Mouse (Mus musculus) CH12.LX (cell line): ENCODE results near the gene Gipc2. TPM values are rescaled to one million over a fixed set of nuclear protein-coding genes. Genes with fewer than 3 reads are reported as not detected.
"Not testable (repeated sequence)": the region's sequence is repeated elsewhere in the genome, so short reads cannot be mapped to it uniquely, and the experiment has no call there.

Source experiments
- DNase-seq: peaks from one replicate; pipeline ENCODE4 v3.0.0-alpha.2; 2013; ENCODE audit errors: extremely low read depth
- H3K27ac ChIP-seq: 2 replicates; pipeline ENCODE4 v1.5.1; 2012; ENCODE audit warnings: low read depth, mild to moderate bottlenecking, control low read depth, moderate library complexity; ENCODE audit not compliant: insufficient read depth
- H3K27me3 ChIP-seq: replicated peaks from 2 replicates; pipeline ENCODE3; 2012; ENCODE audit warnings: inconsistent platforms
- H3K36me3 ChIP-seq, 2 experiments: replicated peaks in 1 of 2; 2 replicates each; pipeline versions ENCODE3 to v1.6.1; 2012; ENCODE audit warnings: inconsistent platforms in 1 of 2, low read length in 1 of 2, mild to moderate bottlenecking in 1 of 2, mixed read lengths in 1 of 2, moderate library complexity in 1 of 2; ENCODE audit not compliant: control insufficient read depth in 1 of 2, insufficient read depth in 1 of 2
- H3K4me1 ChIP-seq, 2 experiments: 2 replicates each; pipeline ENCODE4 v1.6.1; 2012; ENCODE audit warnings: inconsistent platforms in 1 of 2, moderate library complexity in 1 of 2; ENCODE audit not compliant: insufficient read depth in 2 of 2, control insufficient read depth in 1 of 2
- H3K4me2 ChIP-seq: 2 replicates; pipeline ENCODE4 v1.6.1; 2012; ENCODE audit warnings: low read depth, mild to moderate bottlenecking, control low read depth; ENCODE audit not compliant: poor library complexity, insufficient read depth, severe bottlenecking
- H3K4me3 ChIP-seq, 3 experiments: fragments of 150-350 bp in 1 of 3; sonication (generic) in 1 of 3; replicated peaks in 1 of 3; 2 replicates each; pipeline versions ENCODE3 to v1.5.1; 2011 to 2012; ENCODE audit warnings: low read depth in 2 of 3, low read length in 2 of 3, mild to moderate bottlenecking in 2 of 3, moderate library complexity in 2 of 3, control low read depth in 1 of 3, improper control_type of control experiment in 1 of 3, inconsistent platforms in 1 of 3, mixed read lengths in 1 of 3; ENCODE audit not compliant: poor library complexity in 1 of 3
- H3K79me2 ChIP-seq: replicated peaks from 2 replicates; pipeline ENCODE4 v1.6.1; 2012; ENCODE audit warnings: mild to moderate bottlenecking, moderate library complexity; ENCODE audit not compliant: control insufficient read depth, poor library complexity, insufficient read depth, severe bottlenecking; ENCODE audit errors: extremely low read depth
- H3K9ac ChIP-seq: 2 replicates; pipeline ENCODE4 v1.6.1; 2012; ENCODE audit warnings: low read depth, mild to moderate bottlenecking, control low read depth, moderate library complexity; ENCODE audit not compliant: insufficient read depth
- H3K9me3 ChIP-seq: replicated peaks from 2 replicates; pipeline ENCODE3; 2012; ENCODE audit warnings: low read length, inconsistent platforms, mixed read lengths
- CHD1 ChIP-seq: IDR thresholded peaks from 2 replicates; pipeline ENCODE4 v1.6.1; 2012; ENCODE audit warnings: low read depth, low read length, improper control_type of control experiment, inconsistent platforms
- ELF1 ChIP-seq: IDR thresholded peaks from 2 replicates; pipeline ENCODE4 v1.6.1; 2014; ENCODE audit warnings: low read depth, mild to moderate bottlenecking, inconsistent platforms, low read length, improper control_type of control experiment
- EP300 ChIP-seq: IDR thresholded peaks from 2 replicates; pipeline ENCODE4 v1.6.1; 2011; ENCODE audit warnings: low read length, improper control_type of control experiment
- ETS1 ChIP-seq: conservative IDR thresholded peaks from 2 replicates; pipeline ENCODE4 v1.6.1; 2012; ENCODE audit warnings: low read depth, mild to moderate bottlenecking, inconsistent platforms, low read length, improper control_type of control experiment, moderate library complexity
- GABPA ChIP-seq: IDR thresholded peaks from 2 replicates; pipeline ENCODE4 v1.6.1; 2012; ENCODE audit warnings: low read depth, low read length, improper control_type of control experiment, inconsistent platforms; ENCODE audit not compliant: insufficient replicate concordance
- HCFC1 ChIP-seq: IDR thresholded peaks from 2 replicates; pipeline ENCODE4 v1.6.1; 2012; ENCODE audit warnings: low read depth, mild to moderate bottlenecking, inconsistent platforms, low read length, improper control_type of control experiment
- JUN ChIP-seq: IDR thresholded peaks from 2 replicates; pipeline ENCODE4 v1.6.1; 2011; ENCODE audit warnings: low read depth, mild to moderate bottlenecking, low read length, improper control_type of control experiment, moderate library complexity; ENCODE audit not compliant: insufficient read depth
- MEF2A ChIP-seq: IDR thresholded peaks from 2 replicates; pipeline ENCODE4 v1.6.1; 2014; ENCODE audit warnings: low read depth, mild to moderate bottlenecking, inconsistent platforms, low read length, improper control_type of control experiment, borderline replicate concordance
- NRF1 ChIP-seq: IDR thresholded peaks from 2 replicates; pipeline ENCODE4 v1.6.1; 2014; ENCODE audit warnings: low read depth, mild to moderate bottlenecking, inconsistent platforms, low read length, improper control_type of control experiment, moderate library complexity
- PAX5 ChIP-seq: IDR thresholded peaks from 2 replicates; pipeline ENCODE4 v1.6.1; 2012; ENCODE audit warnings: low read length, inconsistent platforms, mixed read lengths
- RCOR1 ChIP-seq: conservative IDR thresholded peaks from 2 replicates; pipeline ENCODE4 v1.6.1; 2012; ENCODE audit warnings: low read depth, mild to moderate bottlenecking, inconsistent platforms, low read length, improper control_type of control experiment
- SIN3A ChIP-seq: IDR thresholded peaks from 2 replicates; pipeline ENCODE4 v1.6.1; 2012; ENCODE audit warnings: low read length, improper control_type of control experiment, inconsistent platforms
- TCF12 ChIP-seq: IDR thresholded peaks from 2 replicates; pipeline ENCODE4 v1.6.1; 2014; ENCODE audit warnings: low read depth, mild to moderate bottlenecking, inconsistent platforms, low read length, improper control_type of control experiment
- USF2 ChIP-seq: conservative IDR thresholded peaks from 2 replicates; pipeline ENCODE4 v1.6.1; 2011; ENCODE audit warnings: low read depth, low read length, improper control_type of control experiment
- ZC3H11A ChIP-seq: IDR thresholded peaks from 2 replicates; pipeline ENCODE4 v1.6.1; 2012; ENCODE audit warnings: low read depth, mild to moderate bottlenecking, inconsistent platforms, low read length, improper control_type of control experiment
- ZKSCAN1 ChIP-seq: IDR thresholded peaks from 2 replicates; pipeline ENCODE4 v1.6.1; 2012; ENCODE audit warnings: low read depth, inconsistent platforms, low read length, improper control_type of control experiment, borderline replicate concordance
- dilution Hi-C: fragments of 300-500 bp; cut with MboI; formaldehyde crosslinking; loops from 2 replicates; pipeline ENCODE4 v1.14.3; 2020; ENCODE audit warnings: low sequenced_read_pairs; ENCODE audit not compliant: extremely low pct_unique_long_range_greater_than_20kb, extremely low pct_ligation_motif_present
- in situ Hi-C: fragments of 300-500 bp; cut with MboI; formaldehyde crosslinking; loops from 3 replicates; pipeline ENCODE4 v1.14.3; 2019; ENCODE audit warnings: low sequenced_read_pairs, low pct_ligation_motif_present, low pct_unique_long_range_greater_than_20kb, mixed read lengths
- polyA plus RNA-seq: library from polyadenylated mRNA; unstranded; fragments of >175 nt; gene quantifications from 2 replicates; pipeline ENCODE4 v1.2.1, GENCODE M21; 2012; ENCODE audit warnings: low read depth; ENCODE audit not compliant: insufficient read length
- total RNA-seq, 2 experiments: library from RNA; depleted of rRNA; stranded (reverse); fragments of 300-350 nt in 1 of 2; fragments of >200 nt in 1 of 2; gene quantifications; 2 replicates each; pipeline ENCODE4 v1.2.3; 2012 to 2014

The Gipc2 gene
- total and polyA plus RNA-seq, 3 experiments = 0.24 to 1.2 (median 0.38) TPM

- H3K9ac ChIP-seq = no peak overlapping the region
- H3K36me3 ChIP-seq = no peaks in the 10 kb centered on the region
- TF ChIP-seq USF2 (no peak), ZKSCAN1 (no peak), MEF2A (no peak), ETS1 (no peak), JUN (no peak), EP300 (no peak), SIN3A (no peak), TCF12 (no peak), GABPA (no peak), RCOR1 (no peak), HCFC1 (no peak), ELF1 (no peak), CHD1 (no peak), PAX5 (no peak), NRF1 (no peak), ZC3H11A (no peak)
- H3K4me3 ChIP-seq = no peak overlapping the region
- H3K4me2 ChIP-seq = no peak overlapping the region
- in situ Hi-C loops = no loop called here
- no peaks in the 10 kb centered on the region for H3K27me3 ChIP-seq
- peaks cover 6% of the 10 kb centered on the region for H3K9me3 ChIP-seq
- no peaks in the 10 kb centered on the region for H3K79me2 ChIP-seq
- H3K27ac ChIP-seq = no peak overlapping the region
- peaks cover 5 to 6% of the 10 kb centered on the region in 2 experiments; a peak in 3 of 4 replicates for H3K4me1 ChIP-seq
- dilution Hi-C loops = no loop called here
- no peak for DNase-seq
Observed at GRCm38 (mm10) chr3:152130963-152131362, 35.1 kb downstream of the Gipc2 start.

- DNase-seq, H3K9ac ChIP-seq, dilution Hi-C loops, H3K79me2 ChIP-seq, H3K27me3 ChIP-seq, H3K4me2 ChIP-seq, H3K36me3 ChIP-seq, H3K27ac ChIP-seq, H3K9me3 ChIP-seq, in situ Hi-C loops, H3K4me3 ChIP-seq, H3K4me1 ChIP-seq: not testable (repeated sequence)
Observed at GRCm38 (mm10) chr3:152129426-152129825, 36.6 kb downstream of the Gipc2 start.
